Mouse (Mus musculus): ENCODE measurements at regions not wholly inside any gene's neighbourhood (a gene's known extent, or its start where the extent isn't known, plus 50 kb on each side); places are given as distances from the start of the nearest gene placed in this dataset.

DNA sequence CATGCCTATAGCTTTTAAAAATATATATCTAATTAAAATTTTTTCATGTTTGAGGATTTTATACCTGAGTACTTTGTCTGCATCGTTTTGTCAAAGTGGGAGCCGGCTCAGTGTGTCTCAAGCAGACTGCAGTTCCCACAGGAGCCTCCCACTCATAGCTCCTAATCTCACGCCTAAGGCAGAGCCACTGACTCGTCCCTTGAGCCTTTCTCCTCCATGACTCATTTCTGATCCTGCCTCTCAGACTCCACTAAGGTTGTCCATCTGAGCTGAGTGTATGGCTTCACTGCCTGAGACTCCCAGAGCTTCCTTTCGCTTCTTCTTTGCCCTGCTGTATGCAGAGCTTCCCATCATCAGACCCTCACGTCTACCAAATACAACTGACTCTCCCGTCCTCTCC, 98.8 kb downstream of the Efnb2 start:
- Histone ChIP-seq H3K36me3 (replicated peaks; ENCODE audit: control insufficient read depth, insufficient read depth, low read depth) (no peaks in the 10 kb centered on the region), H3K27ac (no peak overlapping the region), H3K4me1 (replicated peaks; ENCODE audit: control insufficient read depth in 2 of 2, insufficient read depth in 2 of 2, low read length in 1 of 2) (no peaks in the 10 kb centered on the region), H3K4me3 (ENCODE audit: insufficient read depth in 1 of 2, low read depth in 2 of 2, low read length in 2 of 2) (no peak overlapping the region), H3K9me3 (ENCODE audit: control insufficient read depth, low read length) (no peaks in the 10 kb centered on the region), H3K4me2 (ENCODE audit: low read depth) (no peak overlapping the region), H3K27me3 (ENCODE audit: control insufficient read depth, insufficient read depth, low read length) (no peaks in the 10 kb centered on the region), H3K9ac (replicated peaks) (no peak overlapping the region)
- TF ChIP-seq EP300 (IDR thresholded peaks at IDR 0.05; ENCODE audit: low read depth), result no peak
- TF ChIP-seq CTCF (IDR thresholded peaks at IDR 0.05; ENCODE audit: low read depth), result no peak
- 57% methylated on average over 7 of the region's 7 CpGs for WGBS (ENCODE audit: insufficient replicate concordance)
- DNase-seq (ENCODE audit: low read depth in 3 of 3, low spot score in 3 of 3), result no peak
- ATAC-seq (ENCODE audit: insufficient read depth), result no peak

DNA sequence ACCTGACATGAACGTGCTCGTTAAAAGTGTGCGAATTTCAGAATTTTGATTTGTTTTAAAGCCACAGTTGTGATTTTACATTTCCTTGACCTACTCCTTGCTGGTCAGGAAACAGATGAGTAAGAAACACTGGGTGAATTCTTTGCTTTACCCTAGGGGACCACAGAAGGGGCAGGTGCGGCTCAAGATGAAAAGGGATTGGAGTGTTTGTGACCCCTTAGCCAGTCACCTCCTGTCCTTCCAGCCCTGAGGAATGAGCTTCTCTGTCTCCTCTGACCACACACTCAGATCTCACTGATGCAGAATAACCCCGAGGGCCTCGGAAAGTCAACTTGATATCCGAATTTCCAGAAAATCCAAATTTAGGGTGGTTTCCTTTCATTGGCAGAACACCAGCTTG, 103.0 kb downstream of the Efnb2 start:
- Histone ChIP-seq H3K4me2 (ENCODE audit: low read depth) (no peak overlapping the region), H3K9me3 (ENCODE audit: control insufficient read depth, low read length) (no peaks in the 10 kb centered on the region), H3K4me3 (ENCODE audit: insufficient read depth in 1 of 2, low read depth in 2 of 2, low read length in 2 of 2) (no peak overlapping the region), H3K36me3 (replicated peaks; ENCODE audit: control insufficient read depth, insufficient read depth, low read depth) (no peaks in the 10 kb centered on the region), H3K9ac (replicated peaks) (no peak overlapping the region), H3K27me3 (ENCODE audit: control insufficient read depth, insufficient read depth, low read length) (no peaks in the 10 kb centered on the region), H3K27ac (no peak overlapping the region), H3K4me1 (replicated peaks; ENCODE audit: control insufficient read depth in 2 of 2, insufficient read depth in 2 of 2, low read length in 1 of 2) (no peaks in the 10 kb centered on the region)
- no peak for DNase-seq (ENCODE audit: low read depth in 3 of 3, low spot score in 3 of 3)
- TF ChIP-seq EP300 (IDR thresholded peaks at IDR 0.05; ENCODE audit: low read depth), result no peak
- no peak for TF ChIP-seq CTCF (IDR thresholded peaks at IDR 0.05; ENCODE audit: low read depth)
- 62% methylated on average over 7 of the region's 7 CpGs for WGBS (ENCODE audit: insufficient replicate concordance)
- no peak for ATAC-seq (ENCODE audit: insufficient read depth)

DNA sequence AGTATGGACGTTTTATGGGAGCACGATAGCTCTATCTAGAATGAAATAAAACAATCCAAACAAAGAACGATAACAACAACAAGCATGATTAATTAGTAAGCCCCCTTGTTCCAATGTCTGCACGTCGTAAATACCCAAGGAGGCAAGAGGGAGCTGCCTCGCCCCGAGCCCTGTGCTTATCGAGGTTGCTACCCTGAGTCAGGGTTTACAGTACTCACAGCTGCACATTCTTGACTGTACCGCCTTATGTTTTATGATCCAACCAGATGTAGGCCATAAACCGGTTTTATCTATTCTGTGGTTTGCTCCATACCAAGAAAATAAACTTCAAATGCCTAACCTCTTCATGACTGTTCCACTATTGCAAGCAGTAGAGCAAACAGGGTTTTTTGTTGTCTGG, 104.9 kb downstream of the Efnb2 start:
- TF ChIP-seq EP300 (IDR thresholded peaks at IDR 0.05; ENCODE audit: low read depth) (no peak), CTCF (IDR thresholded peaks at IDR 0.05; ENCODE audit: low read depth) (no peak)
- Histone ChIP-seq H3K27ac (no peak overlapping the region), H3K4me1 (replicated peaks; ENCODE audit: control insufficient read depth in 2 of 2, insufficient read depth in 2 of 2, low read length in 1 of 2) (no peaks in the 10 kb centered on the region), H3K4me3 (ENCODE audit: insufficient read depth in 1 of 2, low read depth in 2 of 2, low read length in 2 of 2) (no peak overlapping the region), H3K27me3 (ENCODE audit: control insufficient read depth, insufficient read depth, low read length) (no peaks in the 10 kb centered on the region), H3K4me2 (ENCODE audit: low read depth) (no peak overlapping the region), H3K9me3 (ENCODE audit: control insufficient read depth, low read length) (no peaks in the 10 kb centered on the region), H3K9ac (replicated peaks) (no peak overlapping the region), H3K36me3 (replicated peaks; ENCODE audit: control insufficient read depth, insufficient read depth, low read depth) (no peaks in the 10 kb centered on the region)
- DNase-seq (ENCODE audit: low read depth in 3 of 3, low spot score in 3 of 3), result no peak
- ATAC-seq (ENCODE audit: insufficient read depth), result no peak
- WGBS (ENCODE audit: insufficient replicate concordance), result 58% methylated on average over 10 of the region's 10 CpGs

DNA sequence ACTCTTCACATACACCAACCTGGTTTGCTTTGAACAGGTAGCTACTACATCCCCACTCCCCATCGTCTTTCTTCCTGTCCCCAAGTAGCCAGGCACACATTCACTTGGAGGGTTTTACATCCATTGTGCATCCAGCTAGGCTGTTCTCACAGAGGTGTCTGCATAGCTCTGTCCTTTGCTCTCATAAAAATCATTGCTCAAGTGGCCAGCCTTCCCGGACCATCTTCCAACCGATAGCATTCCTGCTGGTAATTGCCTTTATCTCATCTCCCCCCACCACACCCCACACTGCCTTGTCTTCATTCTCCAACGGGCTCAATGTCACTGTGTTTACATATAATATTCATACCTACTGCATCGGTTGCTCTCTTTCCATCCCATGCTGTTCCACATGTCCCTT, 106.4 kb downstream of the Efnb2 start:
- no peaks in the 10 kb centered on the region for H3K36me3 ChIP-seq (replicated peaks; ENCODE audit: control insufficient read depth, insufficient read depth, low read depth)
- H3K27me3 ChIP-seq (ENCODE audit: control insufficient read depth, insufficient read depth, low read length), result no peaks in the 10 kb centered on the region
- TF ChIP-seq EP300 (IDR thresholded peaks at IDR 0.05; ENCODE audit: low read depth), result no peak
- no peak for TF ChIP-seq CTCF (IDR thresholded peaks at IDR 0.05; ENCODE audit: low read depth)
- no peak for ATAC-seq (ENCODE audit: insufficient read depth)
- DNase-seq (ENCODE audit: low read depth in 3 of 3, low spot score in 3 of 3), result no peak
- WGBS (ENCODE audit: insufficient replicate concordance), result 61% methylated on average over 5 of the region's 5 CpGs
- H3K4me2 ChIP-seq (ENCODE audit: low read depth), result no peak overlapping the region
- H3K4me3 ChIP-seq (ENCODE audit: insufficient read depth in 1 of 2, low read depth in 2 of 2, low read length in 2 of 2), result no peak overlapping the region
- no peaks in the 10 kb centered on the region for H3K9me3 ChIP-seq (ENCODE audit: control insufficient read depth, low read length)
- H3K27ac ChIP-seq, result no peak overlapping the region
- no peaks in the 10 kb centered on the region for H3K4me1 ChIP-seq (replicated peaks; ENCODE audit: control insufficient read depth in 2 of 2, insufficient read depth in 2 of 2, low read length in 1 of 2)
- H3K9ac ChIP-seq (replicated peaks), result no peak overlapping the region

DNA sequence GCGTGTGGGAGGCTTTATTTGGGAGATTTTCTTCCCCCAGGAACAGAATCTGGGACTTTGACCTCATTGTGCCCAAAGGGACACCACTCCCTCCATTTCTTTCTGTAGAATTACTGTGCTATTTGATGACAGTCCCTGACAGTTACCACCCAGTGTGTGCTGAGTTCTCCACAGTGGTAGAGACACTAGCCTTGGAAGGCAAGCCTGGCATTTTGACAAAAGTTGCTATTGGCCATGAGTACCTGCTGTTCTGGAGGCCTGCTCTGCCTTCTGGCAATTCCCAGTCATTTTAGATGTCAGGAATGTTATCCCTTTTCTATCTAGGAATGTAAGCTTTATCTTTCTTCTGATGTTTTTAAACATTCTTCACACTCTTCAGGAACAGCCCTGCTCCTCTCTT, 108.3 kb downstream of the Efnb2 start:
- WGBS (ENCODE audit: insufficient replicate concordance), result 55% methylated on average over 1 of the region's 1 CpGs
- ATAC-seq (ENCODE audit: insufficient read depth), result no peak

More for the DNA sequence above, 108.3 kb downstream of the Efnb2 start:
- no peak for DNase-seq (ENCODE audit: low read depth in 3 of 3, low spot score in 3 of 3)
- Histone ChIP-seq H3K9me3 (ENCODE audit: control insufficient read depth, low read length) (no peaks in the 10 kb centered on the region), H3K4me2 (ENCODE audit: low read depth) (no peak overlapping the region), H3K27ac (no peak overlapping the region), H3K27me3 (ENCODE audit: control insufficient read depth, insufficient read depth, low read length) (no peaks in the 10 kb centered on the region), H3K36me3 (replicated peaks; ENCODE audit: control insufficient read depth, insufficient read depth, low read depth) (no peaks in the 10 kb centered on the region), H3K9ac (replicated peaks) (no peak overlapping the region), H3K4me3 (ENCODE audit: insufficient read depth in 1 of 2, low read depth in 2 of 2, low read length in 2 of 2) (no peak overlapping the region), H3K4me1 (replicated peaks; ENCODE audit: control insufficient read depth in 2 of 2, insufficient read depth in 2 of 2, low read length in 1 of 2) (no peaks in the 10 kb centered on the region)
- no peak for TF ChIP-seq CTCF (IDR thresholded peaks at IDR 0.05; ENCODE audit: low read depth)
- no peak for TF ChIP-seq EP300 (IDR thresholded peaks at IDR 0.05; ENCODE audit: low read depth)

Data from liver, embryonic 14.5 days (tissue).